Mouse (Mus musculus): ENCODE results near the gene Limd1.

The Limd1 gene

GRCm38 (mm10) chr9:123478586-123479195 lies at the start of gene Limd1:
TSS of gene Limd1 (plus strand) at chr9:123478706.
- DNase-seq = peak; percentile 76

GRCm38 (mm10) chr9:123429863-123430262 lies 48.6 kb upstream of the Limd1 start:
- no peak for DNase-seq

GRCm38 (mm10) chr9:123430973-123431372 lies 47.5 kb upstream of the Limd1 start:
- no peak for DNase-seq

GRCm38 (mm10) chr9:123438223-123438622 lies 40.3 kb upstream of the Limd1 start:
- no peak for DNase-seq

GRCm38 (mm10) chr9:123440230-123441058 lies 38.1 kb upstream of the Limd1 start:
- no peak for DNase-seq

GRCm38 (mm10) chr9:123447101-123447500 lies 31.4 kb upstream of the Limd1 start:
- DNase-seq = peak; percentile 51

GRCm38 (mm10) chr9:123448594-123448993 lies 29.9 kb upstream of the Limd1 start:
- DNase-seq = no peak

- peak; percentile 57 for DNase-seq
These were observed 28.3 kb upstream of the Limd1 start for GRCm38 (mm10) chr9:123450174-123450573.

- no peak for DNase-seq
These were observed 26.7 kb upstream of the Limd1 start for GRCm38 (mm10) chr9:123451772-123452171.

GRCm38 (mm10) chr9:123456634-123457602 lies 21.6 kb upstream of the Limd1 start:
- DNase-seq = no peak

- no peak for DNase-seq
These were observed 20.9 kb upstream of the Limd1 start for GRCm38 (mm10) chr9:123457603-123458002.

GRCm38 (mm10) chr9:123467141-123467620 lies 11.3 kb upstream of the Limd1 start:
- no peak for DNase-seq

- no peak for DNase-seq
These were observed 10.0 kb upstream of the Limd1 start for GRCm38 (mm10) chr9:123468406-123469085.

GRCm38 (mm10) chr9:123469087-123469486 lies 9.4 kb upstream of the Limd1 start:
- no peak for DNase-seq

GRCm38 (mm10) chr9:123473377-123473776 lies 5.1 kb upstream of the Limd1 start:
- DNase-seq = no peak

- no peak for DNase-seq
These were observed 2.9 kb upstream of the Limd1 start for GRCm38 (mm10) chr9:123475569-123475968.

GRCm38 (mm10) chr9:123478031-123478585 lies 398 bp upstream of the Limd1 start:
- DNase-seq = no peak

- peak; percentile 33 for DNase-seq
These were observed 727 bp downstream of the Limd1 start for GRCm38 (mm10) chr9:123479196-123479669.

- no peak for DNase-seq
These were observed 1.4 kb downstream of the Limd1 start for GRCm38 (mm10) chr9:123479876-123480252.

GRCm38 (mm10) chr9:123480253-123480921 lies 1.9 kb downstream of the Limd1 start:
- no peak for DNase-seq

- DNase-seq = no peak
These were observed 2.6 kb downstream of the Limd1 start for GRCm38 (mm10) chr9:123481136-123481535.

Data from thymus, postnatal 25 days (tissue).